Mouse (Mus musculus): ENCODE results near the gene Sars.
A peak's percentile ranks its signal among the peaks of the same experiment; 100 is the strongest.

Gene Sars

GRCm38 (mm10) chr3:108386186-108386585, 58.8 kb downstream of the Sars start:
- DNase-seq, result no peak

- no peak for DNase-seq
These were observed 60.6 kb downstream of the Sars start for GRCm38 (mm10) chr3:108384425-108384824.

- peak; percentile 85 for DNase-seq
These were observed 61.3 kb downstream of the Sars start, which contains the start of gene Psrc1 for GRCm38 (mm10) chr3:108383485-108384354. Gene Psrc1 (plus strand): TSS chr3:108383839.

GRCm38 (mm10) chr3:108381945-108382875, 62.8 kb downstream of the Sars start:
- DNase-seq, result peak; percentile 9

GRCm38 (mm10) chr3:108380695-108381094, 64.3 kb downstream of the Sars start:
- peak; percentile 25 for DNase-seq

DNA sequence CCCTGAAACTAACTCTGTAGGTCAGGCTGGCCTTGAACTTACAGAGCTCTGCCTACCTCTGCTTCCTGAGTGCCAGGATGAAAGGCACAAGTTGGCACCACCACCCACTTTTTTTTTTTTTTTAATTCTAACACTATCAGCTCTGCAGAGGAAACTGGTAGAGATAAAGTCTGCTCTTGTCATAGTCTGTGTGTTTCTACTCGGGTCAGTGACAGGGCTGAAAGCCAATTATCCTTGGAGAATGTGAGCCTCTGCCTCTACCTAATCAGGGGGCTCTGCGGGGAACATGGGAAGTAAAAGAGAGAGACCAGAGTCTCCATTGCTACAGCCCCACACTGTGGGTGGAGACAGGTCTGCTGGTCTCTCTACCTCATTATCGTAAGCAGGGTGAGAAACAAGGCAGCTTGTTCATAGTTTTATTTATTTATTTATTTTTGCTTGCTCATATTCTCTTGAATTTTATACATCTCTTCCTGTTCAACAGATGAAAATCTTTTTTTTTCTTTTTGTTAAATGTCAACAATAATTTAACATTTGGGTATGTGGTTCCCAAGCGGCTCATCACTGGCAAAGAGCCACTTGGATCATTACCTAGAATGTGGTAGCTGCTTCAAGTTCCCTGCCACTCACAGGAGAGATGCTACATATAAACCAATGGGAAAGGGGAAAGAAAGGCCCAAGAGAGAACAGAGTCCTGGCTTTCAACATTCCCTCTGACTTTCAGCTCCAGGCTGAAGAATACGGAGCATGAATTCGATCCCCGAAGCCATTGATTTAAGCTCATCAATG, 65.9 kb downstream of the Sars start:
- no peak for DNase-seq
